Mouse (Mus musculus) right cerebral cortex, postnatal 36 days (tissue): Measurements from ENCODE around the gene Itga2.

ENCODE experiments used
- DNase-seq, 2 experiments: peaks; one replicate each; pipeline ENCODE4 v3.0.0; 2022; ENCODE audit warnings: low spot score in 2 of 2, mixed read lengths in 1 of 2

Itga2 gene

GRCm38 (mm10) chr13:114931775-114932294 lies at the start of gene Itga2:
Gene Itga2, minus strand, starts transcription at chr13:114932100.
- DNase-seq = no peak

- no peak for DNase-seq
Measured at GRCm38 (mm10) chr13:114980831-114981419, 49.0 kb upstream of the Itga2 start.

GRCm38 (mm10) chr13:114974484-114975042 lies 42.7 kb upstream of the Itga2 start:
- no peak for DNase-seq

GRCm38 (mm10) chr13:114971905-114972304 lies 40.0 kb upstream of the Itga2 start:
- DNase-seq = no peak

- DNase-seq = peak; percentile 71 to 72
Measured at GRCm38 (mm10) chr13:114964233-114964632, 32.3 kb upstream of the Itga2 start.

- no peak for DNase-seq
Measured at GRCm38 (mm10) chr13:114954516-114954915, 22.6 kb upstream of the Itga2 start.

- DNase-seq = no peak
Measured at GRCm38 (mm10) chr13:114933541-114933940, 1.6 kb upstream of the Itga2 start.

GRCm38 (mm10) chr13:114930996-114931649 lies 777 bp downstream of the Itga2 start:
- no peak for DNase-seq

GRCm38 (mm10) chr13:114924785-114925184 lies 7.1 kb downstream of the Itga2 start:
- DNase-seq = no peak

GRCm38 (mm10) chr13:114923331-114923730 lies 8.6 kb downstream of the Itga2 start:
- DNase-seq = no peak

- DNase-seq = no peak
Measured at GRCm38 (mm10) chr13:114915767-114916166, 16.1 kb downstream of the Itga2 start.

- no peak for DNase-seq
Measured at GRCm38 (mm10) chr13:114914963-114915362, 16.9 kb downstream of the Itga2 start.

GRCm38 (mm10) chr13:114914559-114914958 lies 17.3 kb downstream of the Itga2 start:
- DNase-seq = no peak

GRCm38 (mm10) chr13:114910629-114911028 lies 21.3 kb downstream of the Itga2 start:
- no peak for DNase-seq

GRCm38 (mm10) chr13:114909514-114909913 lies 22.4 kb downstream of the Itga2 start:
- no peak for DNase-seq

- DNase-seq = no peak
Measured at GRCm38 (mm10) chr13:114907876-114908275, 24.0 kb downstream of the Itga2 start.

- no peak for DNase-seq
Measured at GRCm38 (mm10) chr13:114896751-114897386, 35.0 kb downstream of the Itga2 start.

- no peak for DNase-seq
Measured at GRCm38 (mm10) chr13:114895896-114896295, 36.0 kb downstream of the Itga2 start.

- no peak for DNase-seq
Measured at GRCm38 (mm10) chr13:114894718-114895117, 37.2 kb downstream of the Itga2 start.

GRCm38 (mm10) chr13:114891655-114892054 lies 40.2 kb downstream of the Itga2 start:
- no peak for DNase-seq

- DNase-seq = no peak
Measured at GRCm38 (mm10) chr13:114887695-114888094, 44.2 kb downstream of the Itga2 start.

- DNase-seq = no peak
Measured at GRCm38 (mm10) chr13:114887293-114887692, 44.6 kb downstream of the Itga2 start.
